Mouse (Mus musculus) ES-Bruce4 (cell line): ENCODE data around the gene Nt5c3b.

Source experiments
- CTCF ChIP-seq: IDR thresholded peaks from one replicate; pipeline ENCODE4 v1.8.1; 2011; ENCODE audit warnings: low read depth, low read length
- EP300 ChIP-seq: IDR thresholded peaks from 2 replicates; pipeline ENCODE4 v1.6.1; 2011; ENCODE audit warnings: low read depth, low read length; ENCODE audit not compliant: insufficient read depth

DNA sequence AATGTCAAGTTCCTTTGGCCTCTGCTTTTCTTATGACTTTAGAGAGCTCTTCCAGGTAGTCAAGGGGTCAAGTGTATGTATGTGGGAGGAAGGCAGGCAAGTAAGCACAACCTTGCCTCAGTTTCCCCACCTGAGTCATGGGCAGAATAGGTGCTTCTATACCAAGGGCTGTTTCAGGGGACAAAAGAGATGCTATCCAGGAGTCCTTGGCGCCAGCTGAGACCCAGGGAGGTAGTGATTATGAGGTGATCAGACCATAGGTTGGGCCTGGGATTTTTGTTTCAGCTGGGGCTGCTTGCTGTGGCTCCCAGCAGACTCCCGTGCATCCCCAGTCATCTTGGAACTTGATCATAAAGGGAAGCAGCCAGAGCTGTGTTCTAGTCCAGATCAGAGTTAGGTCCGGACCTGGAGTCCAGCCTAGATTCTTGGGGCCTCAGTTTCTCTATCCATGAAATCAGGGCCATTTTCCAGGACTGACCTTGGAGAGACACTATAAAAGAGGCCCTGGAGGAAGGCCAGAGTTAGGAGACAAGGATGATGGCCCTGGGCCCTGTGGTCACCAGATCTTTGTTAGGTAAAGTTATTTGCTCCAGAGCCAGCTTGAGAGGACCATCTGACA, 37.0 kb downstream of the Nt5c3b start:
- TF ChIP-seq CTCF (no peak), EP300 (no peak)
